Comparison of ENCODE assay signal across 10 mouse cellular contexts in genomic region chr1:73153438-73154097, GRCm38 (mm10).
DNase-seq lines count a peak whose midpoint lies in the region; ATAC-seq lines count a peak whose summit lies in the region.
"Had no signal": no experiment of that assay in that cellular context is flagged by ENCODE, and none has a peak within 500 bp of the region (broad histone marks: within the 10 kb centered on the region; RNA-seq: fewer than 3 reads in every experiment).

No protein-coding gene starts in this region.

- ATAC-seq in erythroblast, adult 5-6 weeks (replicated peaks; ENCODE audit: low FRiP score, poor library complexity, severe bottlenecking), result no peak
- ATAC-seq: liver, postnatal 0 days had no signal

- intact Hi-C loops in left cerebral cortex, postnatal 4 days (cut with DNase I), result no loop called here
- intact Hi-C loops in left cerebral cortex, postnatal 36 days (cut with DNase I), result no loop called here
- intact Hi-C loops in heart, postnatal 10 days (cut with DNase I), result loop anchor here (5.0 kb wide), 1 partner anchor 81 kb away; no protein-coding TSS in a partner anchor

- peak; percentile 13 for DNase-seq in left cerebral cortex, postnatal 4 days
- DNase-seq in left cerebral cortex, postnatal 36 days (ENCODE audit: low spot score in 2 of 2), result no peak
- peak; percentile 63 to 67 for DNase-seq in heart, postnatal 10 days
- DNase-seq in kidney, postnatal 4 days, result peak; percentile 54
- peak; percentile 68 for DNase-seq in retina, postnatal 1 day
- DNase-seq in cerebellum, postnatal 25 days, result no peak
- no peak for DNase-seq in layer of hippocampus, adult 18-20 months (ENCODE audit: low spot score in 2 of 2)
- DNase-seq: cerebellum, adult 18-20 months; liver, postnatal 0 days had no signal

Comparison
In these comparisons a context has a peak if more than half of its experiments do, and no peak if none do; other contexts are left out.
1. DNase-seq: peak in left cerebral cortex, postnatal 4 days (single experiment), heart, postnatal 10 days (2 of 2), kidney, postnatal 4 days (2 of 2) and retina, postnatal 1 day (single experiment); none in left cerebral cortex, postnatal 36 days (0 of 2), cerebellum, postnatal 25 days (0 of 2) and layer of hippocampus, adult 18-20 months (0 of 2).